Mouse (Mus musculus) T-helper 1 cell (primary cell): ENCODE data around the gene Dnah17.

Source experiments
- in situ Hi-C: fragments of 300-600 bp; cut with MboI, MseI; formaldehyde crosslinking; loops from one replicate; pipeline ENCODE4 v1.15.1; 2025; ENCODE audit warnings: high pct_unique_total_duplicates

The Dnah17 gene

DNA sequence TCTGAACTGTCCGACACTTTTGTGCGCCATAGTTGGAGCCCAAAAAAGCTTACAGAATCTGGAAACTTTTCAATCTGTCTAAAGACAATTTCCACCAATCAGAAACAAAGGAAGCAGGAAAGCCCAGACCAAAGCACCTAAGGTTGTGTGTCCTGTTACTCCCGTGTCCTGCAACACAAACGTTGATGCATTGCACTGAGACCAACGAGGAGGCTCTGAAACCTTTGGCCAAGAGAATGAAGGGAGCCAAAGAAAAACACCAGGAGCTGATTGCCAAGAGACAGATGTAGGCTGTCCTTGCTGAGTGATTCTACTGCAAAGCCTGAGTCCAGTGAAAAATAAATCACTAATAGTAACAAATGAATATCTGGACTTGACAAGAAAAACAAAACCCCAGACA is 156.9 kb downstream of the Dnah17 start:
- in situ Hi-C loops: no loop called here

DNA sequence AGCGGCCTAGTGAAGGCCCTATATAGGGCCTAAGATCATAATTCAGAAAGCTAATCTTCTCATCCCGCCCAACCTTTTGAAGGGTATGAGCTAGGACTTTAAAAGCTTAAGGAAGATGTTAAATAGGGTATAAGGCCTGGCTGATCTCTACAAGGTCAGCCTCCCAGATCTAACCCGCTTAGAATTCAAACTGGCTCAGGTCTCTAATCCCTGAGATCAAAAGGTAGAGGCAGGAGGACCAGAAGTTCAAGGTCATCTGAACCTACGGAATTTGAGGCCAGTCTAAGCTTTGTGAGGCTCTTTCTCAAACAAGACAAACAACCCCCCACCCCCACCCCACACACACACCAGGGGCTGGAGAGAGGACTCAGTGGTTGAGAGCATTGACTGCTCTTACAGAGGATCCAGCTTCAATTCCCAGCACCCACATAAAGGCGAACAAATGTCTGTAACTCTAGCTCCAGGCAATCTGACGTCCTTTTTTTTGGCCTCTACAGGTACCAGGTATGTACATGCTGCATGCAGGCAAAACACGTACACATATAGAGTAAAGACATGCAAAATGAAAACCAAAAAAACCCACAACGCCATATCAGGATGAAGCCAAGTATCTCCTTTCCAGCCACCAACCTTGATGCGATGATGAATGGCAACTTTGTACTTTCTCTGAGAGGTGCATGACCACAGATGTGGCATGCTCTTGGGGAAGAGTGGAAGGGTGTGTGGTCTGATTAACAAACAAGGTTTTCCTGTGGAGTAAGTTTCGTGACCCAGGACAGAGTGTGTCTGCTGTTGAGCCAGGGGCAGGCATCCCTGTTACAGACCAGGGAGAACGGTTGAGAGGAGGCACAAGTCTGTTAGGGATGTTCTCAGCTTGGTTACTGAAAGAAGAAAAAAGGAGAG is 157.5 kb downstream of the Dnah17 start:
- in situ Hi-C loops: no loop called here
